Mouse (Mus musculus) kidney, embryonic 16.5 days (tissue): ENCODE data around the gene Gm17387. TPM values are rescaled to one million over a fixed set of nuclear protein-coding genes. Genes with fewer than 3 reads are reported as not detected.

Source experiments
- ATAC-seq: fragments of 200-750 bp; cut with Nextera tagmentation; 2 replicates; pipeline ENCODE4 v1.8.0; 2017; ENCODE audit warnings: moderate TSS enrichment; ENCODE audit not compliant: low FRiP score, low TSS enrichment
- H3K27ac ChIP-seq: fragments of 300-500 bp; sonication (generic); 2 replicates; pipeline ENCODE4 v1.5.1; 2014; ENCODE audit warnings: low read length
- H3K27me3 ChIP-seq: fragments of 300-500 bp; sonication (generic); 2 replicates; pipeline ENCODE4 v1.6.1; 2014; ENCODE audit warnings: low read length, control low read depth, mixed read lengths; ENCODE audit not compliant: insufficient read depth
- H3K36me3 ChIP-seq: fragments of 300-500 bp; sonication (generic); 2 replicates; pipeline ENCODE4 v1.6.1; 2014; ENCODE audit warnings: low read length, control low read depth, mixed read lengths; ENCODE audit not compliant: insufficient read depth
- H3K4me1 ChIP-seq: fragments of 300-500 bp; sonication (generic); 2 replicates; pipeline ENCODE4 v1.6.1; 2014; ENCODE audit warnings: low read length, control low read depth, mixed read lengths; ENCODE audit not compliant: insufficient read depth
- H3K4me2 ChIP-seq: fragments of 300-500 bp; sonication (generic); replicated peaks from 2 replicates; pipeline ENCODE4 v1.6.1; 2014; ENCODE audit warnings: low read depth, low read length
- H3K4me3 ChIP-seq: fragments of 300-500 bp; sonication (generic); 2 replicates; pipeline ENCODE4 v1.5.1; 2014; ENCODE audit warnings: mild to moderate bottlenecking, low read length
- H3K9ac ChIP-seq: fragments of 300-500 bp; sonication (generic); replicated peaks from 2 replicates; pipeline ENCODE4 v1.6.1; 2014; ENCODE audit warnings: low read length
- H3K9me3 ChIP-seq: fragments of 300-500 bp; sonication (generic); 2 replicates; pipeline ENCODE4 v1.6.1; 2016; ENCODE audit warnings: low read length, control low read depth
- WGBS: fragments of 180-500 bp; shearing (Covaris S2); extraction: QIAGEN DNeasy Blood & Tissue Kit; methylation state at CpG from one replicate; pipeline ENCODE4 v1.1.7; 2014; 5-methylcytosine and 5-hydroxymethylcytosine counted together
- polyA plus RNA-seq: library from polyadenylated mRNA; unstranded; fragments of >200 nt; fragmentation: Nextera tagmentation; extraction: Ambion mirVana; gene quantifications from 2 replicates; pipeline ENCODE4 v1.2.1, GENCODE M21; 2015

The Gm17387 gene
- polyA plus RNA-seq = not detected in 2 replicates

- Histone ChIP-seq H3K4me3 (no peak within 1 kb of the TSS), H3K9me3 (no peaks in the 10 kb centered on the region), H3K27ac (no peak within 1 kb of the TSS), H3K36me3 (no peaks in the 10 kb centered on the region), H3K9ac (no peak within 1 kb of the TSS), H3K27me3 (no peaks in the 10 kb centered on the region), H3K4me2 (no peak within 1 kb of the TSS), H3K4me1 (peaks cover 7% of the 10 kb centered on the region; the same call in 1 of the 2 replicates)
- ATAC-seq = no peak
- WGBS = 85% methylated on average over 2 of the region's 2 CpGs
These were observed at the start of gene Gm17387 for GRCm38 (mm10) chr7:141028831-141029230. Gm17387 (plus strand) TSS chr7:141029131.

- H3K9ac ChIP-seq = no peak overlapping the region
- no peak overlapping the region for H3K4me3 ChIP-seq
- H3K36me3 ChIP-seq = no peaks in the 10 kb centered on the region
- H3K4me1 ChIP-seq = no peaks in the 10 kb centered on the region
- H3K27ac ChIP-seq = no peak overlapping the region
- ATAC-seq = no peak
- 89% methylated on average over 8 of the region's 8 CpGs for WGBS
- H3K27me3 ChIP-seq = no peaks in the 10 kb centered on the region
- H3K9me3 ChIP-seq = 0 out of 2 replicates have a peak, but pooled peaks cover 3% of the 10 kb centered on the region
- H3K4me2 ChIP-seq = no peak overlapping the region
These were observed 47.2 kb upstream of the Gm17387 start for GRCm38 (mm10) chr7:140981704-140982103.

- H3K27me3 ChIP-seq = no peaks in the 10 kb centered on the region
- no peaks in the 10 kb centered on the region for H3K4me1 ChIP-seq
- no peak for ATAC-seq
- WGBS = 88% methylated on average over 7 of the region's 7 CpGs
- H3K36me3 ChIP-seq = no peaks in the 10 kb centered on the region
- 0 out of 2 replicates have a peak, but pooled peaks cover 3% of the 10 kb centered on the region for H3K9me3 ChIP-seq
- H3K4me3 ChIP-seq = no peak overlapping the region
- H3K9ac ChIP-seq = no peak overlapping the region
- no peak overlapping the region for H3K27ac ChIP-seq
- H3K4me2 ChIP-seq = no peak overlapping the region
These were observed 46.0 kb upstream of the Gm17387 start for GRCm38 (mm10) chr7:140982971-140983370.

GRCm38 (mm10) chr7:140987182-140988138, 41.5 kb upstream of the Gm17387 start:
- no peak overlapping the region for H3K4me3 ChIP-seq
- 88% methylated on average over 17 of the region's 17 CpGs for WGBS
- no peak overlapping the region for H3K4me2 ChIP-seq
- H3K4me1 ChIP-seq = no peaks in the 10 kb centered on the region
- ATAC-seq = no peak
- H3K9me3 ChIP-seq = 0 out of 2 replicates have a peak, but pooled peaks cover 3% of the 10 kb centered on the region
- H3K27me3 ChIP-seq = no peaks in the 10 kb centered on the region
- H3K36me3 ChIP-seq = no peaks in the 10 kb centered on the region
- H3K27ac ChIP-seq = no peak overlapping the region
- H3K9ac ChIP-seq = no peak overlapping the region

- 82% methylated on average over 4 of the region's 4 CpGs for WGBS
- Histone ChIP-seq H3K4me2 (no peak overlapping the region), H3K27ac (no peak overlapping the region), H3K4me3 (no peak overlapping the region), H3K9me3 (0 out of 2 replicates have a peak, but pooled peaks cover 3% of the 10 kb centered on the region), H3K27me3 (no peaks in the 10 kb centered on the region), H3K36me3 (no peaks in the 10 kb centered on the region), H3K4me1 (no peaks in the 10 kb centered on the region), H3K9ac (no peak overlapping the region)
- no peak for ATAC-seq
These were observed 39.9 kb upstream of the Gm17387 start for GRCm38 (mm10) chr7:140989022-140989421.

GRCm38 (mm10) chr7:140990185-140990584, 38.7 kb upstream of the Gm17387 start:
- no peak for ATAC-seq
- no peak overlapping the region for H3K27ac ChIP-seq
- H3K4me1 ChIP-seq = no peaks in the 10 kb centered on the region
- no peak overlapping the region for H3K4me2 ChIP-seq
- no peak overlapping the region for H3K4me3 ChIP-seq
- H3K9me3 ChIP-seq = 0 out of 2 replicates have a peak, but pooled peaks cover 3% of the 10 kb centered on the region
- 37% methylated on average over 6 of the region's 6 CpGs for WGBS
- H3K27me3 ChIP-seq = no peaks in the 10 kb centered on the region
- no peak overlapping the region for H3K9ac ChIP-seq
- H3K36me3 ChIP-seq = no peaks in the 10 kb centered on the region

- no peak for ATAC-seq
- Histone ChIP-seq H3K27ac (no peak overlapping the region), H3K9me3 (0 out of 2 replicates have a peak, but pooled peaks cover 3% of the 10 kb centered on the region), H3K9ac (no peak overlapping the region), H3K36me3 (no peaks in the 10 kb centered on the region), H3K4me2 (no peak overlapping the region), H3K4me3 (no peak overlapping the region), H3K27me3 (no peaks in the 10 kb centered on the region), H3K4me1 (no peaks in the 10 kb centered on the region)
- WGBS = 66% methylated on average over 5 of the region's 5 CpGs
These were observed 38.3 kb upstream of the Gm17387 start for GRCm38 (mm10) chr7:140990622-140991021.

- no peaks in the 10 kb centered on the region for H3K27me3 ChIP-seq
- no peaks in the 10 kb centered on the region for H3K9me3 ChIP-seq
- no peak overlapping the region for H3K27ac ChIP-seq
- no peak overlapping the region for H3K4me2 ChIP-seq
- H3K4me3 ChIP-seq = no peak overlapping the region
- H3K9ac ChIP-seq = no peak overlapping the region
- ATAC-seq = no peak
- 77% methylated on average over 14 of the region's 14 CpGs for WGBS
- H3K36me3 ChIP-seq = no peaks in the 10 kb centered on the region
- H3K4me1 ChIP-seq = no peaks in the 10 kb centered on the region
These were observed 37.7 kb upstream of the Gm17387 start for GRCm38 (mm10) chr7:140991117-140991689.

- Histone ChIP-seq H3K9me3 (no peaks in the 10 kb centered on the region), H3K4me2 (no peak overlapping the region), H3K4me3 (no peak overlapping the region), H3K36me3 (no peaks in the 10 kb centered on the region), H3K27ac (no peak overlapping the region), H3K27me3 (no peaks in the 10 kb centered on the region), H3K4me1 (no peaks in the 10 kb centered on the region), H3K9ac (no peak overlapping the region)
- 58% methylated on average over 1 of the region's 1 CpGs for WGBS
- no peak for ATAC-seq
These were observed 31.1 kb upstream of the Gm17387 start for GRCm38 (mm10) chr7:140997817-140998216.
